Mouse (Mus musculus): Measurements from ENCODE around the gene Nfil3. TPM values are rescaled to one million over a fixed set of nuclear protein-coding genes. Genes with fewer than 3 reads are reported as not detected.

Nfil3 gene
- total and polyA plus RNA-seq, 3 experiments = 3.4 to 42.4 (median 13.9) TPM

DNA sequence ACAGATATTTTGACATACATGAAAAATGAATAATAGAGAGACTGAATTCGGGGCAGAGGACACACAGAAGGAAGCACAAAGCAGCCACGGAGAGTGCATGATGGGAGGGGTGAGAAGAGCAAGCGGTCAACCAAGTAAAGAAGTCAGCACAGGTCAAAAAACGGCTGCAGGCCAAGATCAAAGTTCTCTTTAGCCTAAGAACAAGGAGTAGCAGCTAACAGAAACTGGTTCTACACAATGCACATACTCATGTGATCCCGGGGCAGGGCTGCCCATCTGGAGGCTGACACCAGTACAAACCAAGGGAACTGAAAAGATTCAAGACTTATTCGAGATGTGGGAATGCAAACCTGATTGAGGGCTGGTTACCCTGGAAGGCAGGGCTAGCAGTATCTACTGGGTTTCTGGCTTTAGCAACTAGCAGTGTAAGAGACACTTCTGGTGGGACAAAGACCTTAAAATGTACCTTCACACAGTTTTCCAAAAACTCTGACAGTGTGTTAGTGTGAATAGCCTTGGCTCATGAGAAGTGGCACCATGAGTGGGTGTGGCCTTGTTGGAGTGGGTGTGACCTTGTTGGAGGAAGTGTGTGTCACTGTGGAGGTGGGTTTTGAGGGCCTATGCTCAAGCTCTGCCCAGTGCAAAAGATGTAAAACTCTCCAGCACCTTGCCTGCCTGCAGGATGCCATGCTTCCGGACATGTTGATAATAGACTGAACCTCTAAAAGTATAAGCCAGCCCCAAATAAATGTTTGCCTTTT lies 59.6 kb downstream of the Nfil3 start:
- H3K36me3 ChIP-seq (ENCODE audit: control insufficient read depth, insufficient read depth, low read length) = no peaks in the 10 kb centered on the region
- no peak overlapping the region for H3K27ac ChIP-seq
- peaks cover 3% of the 10 kb centered on the region for H3K79me2 ChIP-seq (replicated peaks; ENCODE audit: control insufficient read depth, insufficient read depth, low read length)
- TF ChIP-seq POLR2A (IDR thresholded peaks at IDR 0.05; ENCODE audit: insufficient read depth, low read depth, low read length) = no peak
- no peak for TF ChIP-seq EP300 (IDR thresholded peaks at IDR 0.05; ENCODE audit: insufficient read depth, low read depth, low read length)
- TF ChIP-seq CTCF (IDR thresholded peaks at IDR 0.05) = no peak
- H3K27me3 ChIP-seq (ENCODE audit: control insufficient read depth, insufficient read depth, low read length) = no peaks in the 10 kb centered on the region
- WGBS = 87% methylated on average over 7 of the region's 7 CpGs
- no peak overlapping the region for H3K4me3 ChIP-seq
- H3K9ac ChIP-seq (ENCODE audit: low read depth, low read length) = no peak overlapping the region
- H3K4me1 ChIP-seq (ENCODE audit: control insufficient read depth, insufficient read depth, low read length) = no peaks in the 10 kb centered on the region
- intact Hi-C loops (cut with DNase I) = no loop called here
- no peak for DNase-seq

DNA sequence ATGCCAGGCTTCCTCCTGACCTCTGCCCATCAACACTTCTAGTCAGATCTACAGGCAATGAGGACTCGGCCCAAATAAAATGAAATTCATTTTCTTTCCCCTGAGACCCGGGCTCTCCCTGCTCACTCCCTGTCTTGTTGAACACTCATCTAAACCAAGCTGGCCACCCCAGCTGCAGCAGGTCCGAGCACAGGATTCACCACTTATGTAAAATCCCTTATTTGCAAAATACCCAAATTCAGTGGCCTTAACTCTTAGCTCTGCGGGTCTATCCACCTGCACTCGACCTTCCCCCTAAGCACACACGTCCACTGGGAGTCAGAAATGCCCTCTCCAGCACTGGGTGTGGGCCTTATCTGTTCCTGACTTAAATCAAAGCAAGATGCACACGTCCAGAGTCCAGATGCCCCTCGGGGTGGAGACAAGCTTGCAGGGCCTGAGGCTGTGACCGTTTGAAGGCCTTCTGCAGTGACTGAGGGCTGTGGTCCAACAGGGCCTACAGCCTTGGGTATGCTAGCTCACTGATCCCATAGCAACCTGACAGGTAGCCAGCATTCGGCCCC lies 61.0 kb downstream of the Nfil3 start:
- Histone ChIP-seq H3K79me2 (replicated peaks; ENCODE audit: control insufficient read depth, insufficient read depth, low read length) (peaks cover 3% of the 10 kb centered on the region), H3K27ac (no peak overlapping the region), H3K36me3 (ENCODE audit: control insufficient read depth, insufficient read depth, low read length) (no peaks in the 10 kb centered on the region), H3K4me1 (ENCODE audit: control insufficient read depth, insufficient read depth, low read length) (no peaks in the 10 kb centered on the region), H3K9ac (ENCODE audit: low read depth, low read length) (no peak overlapping the region), H3K4me3 (no peak overlapping the region), H3K27me3 (ENCODE audit: control insufficient read depth, insufficient read depth, low read length) (no peaks in the 10 kb centered on the region)
- 66% methylated on average over 10 of the region's 10 CpGs for WGBS
- intact Hi-C loops (cut with DNase I) = no loop called here
- DNase-seq = no peak
- TF ChIP-seq EP300 (IDR thresholded peaks at IDR 0.05; ENCODE audit: insufficient read depth, low read depth, low read length) (no peak), CTCF (IDR thresholded peaks at IDR 0.05) (no peak), POLR2A (IDR thresholded peaks at IDR 0.05; ENCODE audit: insufficient read depth, low read depth, low read length) (no peak)

DNA sequence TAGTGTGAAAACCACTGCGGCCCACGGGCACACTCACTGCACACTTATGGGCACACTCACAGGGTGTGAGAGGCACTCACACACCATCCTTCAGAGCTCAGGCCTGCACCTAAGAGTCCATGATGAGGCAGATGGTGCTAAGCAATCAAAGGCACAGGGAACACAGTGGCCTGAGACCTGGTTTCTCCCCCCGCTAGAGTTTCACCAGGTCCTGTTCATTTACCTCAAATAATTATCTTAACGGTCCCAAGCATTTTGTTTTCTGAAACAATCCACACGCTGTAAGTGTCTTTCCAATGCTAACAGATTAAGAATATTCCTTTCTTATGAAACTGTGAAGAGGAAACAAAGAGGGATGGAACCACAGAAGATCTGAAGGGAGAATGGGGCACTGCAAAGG lies 62.5 kb downstream of the Nfil3 start:
- Histone ChIP-seq H3K4me3 (no peak overlapping the region), H3K27ac (no peak overlapping the region), H3K36me3 (ENCODE audit: control insufficient read depth, insufficient read depth, low read length) (no peaks in the 10 kb centered on the region), H3K27me3 (ENCODE audit: control insufficient read depth, insufficient read depth, low read length) (no peaks in the 10 kb centered on the region), H3K79me2 (replicated peaks; ENCODE audit: control insufficient read depth, insufficient read depth, low read length) (peaks cover 3% of the 10 kb centered on the region), H3K4me1 (ENCODE audit: control insufficient read depth, insufficient read depth, low read length) (no peaks in the 10 kb centered on the region), H3K9ac (ENCODE audit: low read depth, low read length) (no peak overlapping the region)
- DNase-seq = no peak
- intact Hi-C loops (cut with DNase I) = no loop called here
- TF ChIP-seq CTCF (IDR thresholded peaks at IDR 0.05) = no peak
- no peak for TF ChIP-seq EP300 (IDR thresholded peaks at IDR 0.05; ENCODE audit: insufficient read depth, low read depth, low read length)
- no peak for TF ChIP-seq POLR2A (IDR thresholded peaks at IDR 0.05; ENCODE audit: insufficient read depth, low read depth, low read length)
- 92% methylated on average over 5 of the region's 5 CpGs for whole genome bisulfite sequencing

Other genes starting within 250 kb of the Nfil3 start
- gene Auh, start 51.4 kb downstream of the Nfil3 start, total RNA-seq (2021) = 100 to 1,000 TPM; 135 to 152 TPM
- gene Auh, start 51.4 kb downstream of the Nfil3 start, polyA plus RNA-seq (2012; rRNA removed) = 64.6 and 94.0 TPM in 2 replicates